Mouse (Mus musculus): ENCODE results near the gene Col28a1. TPM values are rescaled to one million over a fixed set of nuclear protein-coding genes. Genes with fewer than 3 reads are reported as not detected.

Col28a1 gene
- polyA plus RNA-seq, 1 experiment = 1.0 TPM

- Histone ChIP-seq H3K36me3 (ENCODE audit: control insufficient read depth, insufficient read depth, low read length) (no peaks in the 10 kb centered on the region), H3K27me3 (ENCODE audit: control insufficient read depth, insufficient read depth, low read length) (no peaks in the 10 kb centered on the region), H3K4me3 (ENCODE audit: control insufficient read depth, low read depth, low read length) (no peak overlapping the region), H3K4me1 (ENCODE audit: control insufficient read depth, insufficient read depth, low read length) (no peaks in the 10 kb centered on the region), H3K27ac (ENCODE audit: control insufficient read depth, insufficient read depth, low read depth, low read length) (no peak overlapping the region)
- TF ChIP-seq CTCF (IDR thresholded peaks at IDR 0.05; ENCODE audit: control insufficient read depth, insufficient read depth, insufficient replicate concordance, low read depth, low read length) = no peak
- TF ChIP-seq POLR2A (IDR thresholded peaks at IDR 0.05; ENCODE audit: control insufficient read depth, low read depth, low read length) = no peak
These were observed 226.4 kb downstream of the Col28a1 start for GRCm38 (mm10) chr6:7965833-7966522.

GRCm38 (mm10) chr6:7962749-7963148 lies 229.7 kb downstream of the Col28a1 start:
- no peak overlapping the region for H3K4me3 ChIP-seq (ENCODE audit: control insufficient read depth, low read depth, low read length)
- no peaks in the 10 kb centered on the region for H3K4me1 ChIP-seq (ENCODE audit: control insufficient read depth, insufficient read depth, low read length)
- no peak overlapping the region for H3K27ac ChIP-seq (ENCODE audit: control insufficient read depth, insufficient read depth, low read depth, low read length)
- no peaks in the 10 kb centered on the region for H3K36me3 ChIP-seq (ENCODE audit: control insufficient read depth, insufficient read depth, low read length)
- no peaks in the 10 kb centered on the region for H3K27me3 ChIP-seq (ENCODE audit: control insufficient read depth, insufficient read depth, low read length)
- no peak for TF ChIP-seq POLR2A (IDR thresholded peaks at IDR 0.05; ENCODE audit: control insufficient read depth, low read depth, low read length)
- no peak for TF ChIP-seq CTCF (IDR thresholded peaks at IDR 0.05; ENCODE audit: control insufficient read depth, insufficient read depth, insufficient replicate concordance, low read depth, low read length)

GRCm38 (mm10) chr6:7952208-7952607 lies 240.2 kb downstream of the Col28a1 start:
- TF ChIP-seq CTCF (IDR thresholded peaks at IDR 0.05; ENCODE audit: control insufficient read depth, insufficient read depth, insufficient replicate concordance, low read depth, low read length) = no peak
- TF ChIP-seq POLR2A (IDR thresholded peaks at IDR 0.05; ENCODE audit: control insufficient read depth, low read depth, low read length) = no peak
- Histone ChIP-seq H3K4me1 (ENCODE audit: control insufficient read depth, insufficient read depth, low read length) (no peaks in the 10 kb centered on the region), H3K36me3 (ENCODE audit: control insufficient read depth, insufficient read depth, low read length) (no peaks in the 10 kb centered on the region), H3K4me3 (ENCODE audit: control insufficient read depth, low read depth, low read length) (no peak overlapping the region), H3K27me3 (ENCODE audit: control insufficient read depth, insufficient read depth, low read length) (no peaks in the 10 kb centered on the region), H3K27ac (ENCODE audit: control insufficient read depth, insufficient read depth, low read depth, low read length) (no peak overlapping the region)

GRCm38 (mm10) chr6:7951778-7952177 lies 240.6 kb downstream of the Col28a1 start:
- no peaks in the 10 kb centered on the region for H3K27me3 ChIP-seq (ENCODE audit: control insufficient read depth, insufficient read depth, low read length)
- no peak overlapping the region for H3K4me3 ChIP-seq (ENCODE audit: control insufficient read depth, low read depth, low read length)
- TF ChIP-seq POLR2A (IDR thresholded peaks at IDR 0.05; ENCODE audit: control insufficient read depth, low read depth, low read length) (no peak), CTCF (IDR thresholded peaks at IDR 0.05; ENCODE audit: control insufficient read depth, insufficient read depth, insufficient replicate concordance, low read depth, low read length) (no peak)
- H3K27ac ChIP-seq (ENCODE audit: control insufficient read depth, insufficient read depth, low read depth, low read length) = no peak overlapping the region
- no peaks in the 10 kb centered on the region for H3K36me3 ChIP-seq (ENCODE audit: control insufficient read depth, insufficient read depth, low read length)
- H3K4me1 ChIP-seq (ENCODE audit: control insufficient read depth, insufficient read depth, low read length) = no peaks in the 10 kb centered on the region

Other genes starting within 250 kb of the Col28a1 start
- 6.9 and 8.1 TPM in 2 replicates for gene Mios, start 16.6 kb upstream of the Col28a1 start, polyA plus RNA-seq (2012; rRNA removed)
- 2.9 and 3.3 TPM in 2 replicates for gene Rpa3, start 66.6 kb upstream of the Col28a1 start, polyA plus RNA-seq (2012; rRNA removed)
- gene Umad1, start 66.7 kb upstream of the Col28a1 start, polyA plus RNA-seq (2012; rRNA removed) = 5.9 and 7.0 TPM in 2 replicates
- gene Gm45062, start 66.8 kb upstream of the Col28a1 start, polyA plus RNA-seq (2012; rRNA removed) = 2.3 and 4.6 TPM in 2 replicates

All from testis, adult 2 months (tissue).